Mouse (Mus musculus) hindbrain, postnatal 0 days (tissue): ENCODE data around the gene B4galt5. TPM values are rescaled to one million over a fixed set of nuclear protein-coding genes. Genes with fewer than 3 reads are reported as not detected.

ENCODE experiments used
- ATAC-seq: fragments of 200-750 bp; cut with Nextera tagmentation; 2 replicates; pipeline ENCODE4 v1.8.0; 2017; ENCODE audit warnings: mild to moderate bottlenecking, moderate TSS enrichment, moderate library complexity
- DNase-seq: peaks from one replicate; pipeline ENCODE4 v3.0.0-alpha.2; 2015; ENCODE audit warnings: low spot score
- H3K27ac ChIP-seq: fragments of 300-500 bp; sonication (generic); 2 replicates; pipeline ENCODE4 v1.5.1; 2014; ENCODE audit warnings: mild to moderate bottlenecking
- H3K27me3 ChIP-seq: fragments of 300-500 bp; sonication (generic); 2 replicates; pipeline ENCODE4 v1.6.1; 2014; ENCODE audit warnings: low read length, mixed read lengths; ENCODE audit not compliant: insufficient read depth
- H3K36me3 ChIP-seq: fragments of 300-500 bp; sonication (generic); 2 replicates; pipeline ENCODE4 v1.6.1; 2014; ENCODE audit warnings: low read length, mixed read lengths; ENCODE audit not compliant: insufficient read depth
- H3K4me1 ChIP-seq: fragments of 300-500 bp; sonication (generic); 2 replicates; pipeline ENCODE4 v1.6.1; 2014; ENCODE audit warnings: antibody characterized with exemption, low read length, mixed read lengths; ENCODE audit not compliant: insufficient read depth
- H3K4me2 ChIP-seq: fragments of 300-500 bp; sonication (generic); 2 replicates; pipeline ENCODE4 v1.6.1; 2014; ENCODE audit warnings: low read depth, mild to moderate bottlenecking, low read length, moderate library complexity, mixed read lengths
- H3K4me3 ChIP-seq: fragments of 300-500 bp; sonication (generic); 2 replicates; pipeline ENCODE4 v1.5.1; 2014; ENCODE audit warnings: low read length
- H3K9ac ChIP-seq: fragments of 300-500 bp; sonication (generic); replicated peaks from 2 replicates; pipeline ENCODE4 v1.6.1; 2014; ENCODE audit warnings: mild to moderate bottlenecking, low read length, moderate library complexity, mixed read lengths
- H3K9me3 ChIP-seq: fragments of 300-500 bp; sonication (generic); 2 replicates; pipeline ENCODE4 v1.6.1; 2016; ENCODE audit warnings: low read length, mixed read lengths
- CTCF ChIP-seq: IDR thresholded peaks from 2 replicates; pipeline ENCODE4 v1.5.1; 2016; ENCODE audit warnings: antibody characterized with exemption, control low read depth, low read depth
- WGBS: fragments of 180-500 bp; shearing (Covaris S2); extraction: QIAGEN DNeasy Blood & Tissue Kit; methylation state at CpG from one replicate; pipeline ENCODE4 v1.1.7; 2014; 5-methylcytosine and 5-hydroxymethylcytosine counted together
- polyA plus RNA-seq: library from polyadenylated mRNA; unstranded; fragments of >200 nt; fragmentation: Nextera tagmentation; extraction: Ambion mirVana; gene quantifications from 2 replicates; pipeline ENCODE4 v1.2.1, GENCODE M21; 2015
- total RNA-seq: library from RNA; depleted of rRNA; stranded (reverse); fragments of >200 nt; gene quantifications from 2 replicates; pipeline ENCODE4 v1.2.3, GENCODE M21; 2014; rRNA removed

The B4galt5 gene
- total and polyA plus RNA-seq, 2 experiments from 2014 or later = 31.5 to 67.5 TPM

DNA sequence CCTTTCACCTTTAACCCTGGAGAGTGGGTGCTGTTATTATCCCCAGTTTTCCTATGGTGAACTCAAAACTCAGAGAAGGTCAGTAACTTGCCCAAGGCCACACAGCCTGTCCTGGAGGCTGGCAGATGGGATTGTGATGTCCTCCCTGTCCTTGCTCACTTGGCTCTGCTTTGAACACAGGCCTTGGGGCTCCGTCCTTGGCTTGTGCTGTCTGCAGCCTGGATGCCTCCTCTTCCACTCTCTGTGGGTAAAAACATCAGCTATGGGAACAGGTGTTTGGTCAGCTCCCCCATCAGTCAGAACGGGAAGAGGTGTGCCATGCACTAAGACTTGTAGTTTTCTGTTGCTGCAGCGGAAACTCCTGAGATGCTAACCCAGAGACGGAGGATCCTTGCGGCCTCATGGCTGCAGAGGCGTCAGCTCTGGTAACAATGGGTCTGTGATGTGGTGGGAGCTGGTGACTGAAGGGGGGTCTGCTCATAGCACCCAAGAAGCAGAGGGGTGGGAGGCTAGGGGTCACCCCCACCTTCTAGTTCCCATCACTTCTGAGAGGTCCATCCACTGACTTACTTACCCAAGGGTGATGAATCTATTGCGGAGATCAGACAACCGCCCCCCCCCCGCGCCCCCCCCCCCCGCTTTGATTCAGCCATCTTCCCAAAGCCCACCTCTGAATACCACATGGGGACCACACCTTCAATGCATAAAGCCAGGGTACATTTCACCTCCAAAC, 98.8 kb downstream of the B4galt5 start:
- Histone ChIP-seq H3K4me3 (no peak overlapping the region), H3K27me3 (no peaks in the 10 kb centered on the region), H3K4me2 (no peak overlapping the region), H3K27ac (no peak overlapping the region), H3K9me3 (no peaks in the 10 kb centered on the region), H3K9ac (no peak overlapping the region), H3K4me1 (no peaks in the 10 kb centered on the region), H3K36me3 (no peaks in the 10 kb centered on the region)
- DNase-seq (no peak), ATAC-seq (no peak)
- WGBS = 38% methylated on average over 11 of the region's 11 CpGs
- no peak for TF ChIP-seq CTCF

DNA sequence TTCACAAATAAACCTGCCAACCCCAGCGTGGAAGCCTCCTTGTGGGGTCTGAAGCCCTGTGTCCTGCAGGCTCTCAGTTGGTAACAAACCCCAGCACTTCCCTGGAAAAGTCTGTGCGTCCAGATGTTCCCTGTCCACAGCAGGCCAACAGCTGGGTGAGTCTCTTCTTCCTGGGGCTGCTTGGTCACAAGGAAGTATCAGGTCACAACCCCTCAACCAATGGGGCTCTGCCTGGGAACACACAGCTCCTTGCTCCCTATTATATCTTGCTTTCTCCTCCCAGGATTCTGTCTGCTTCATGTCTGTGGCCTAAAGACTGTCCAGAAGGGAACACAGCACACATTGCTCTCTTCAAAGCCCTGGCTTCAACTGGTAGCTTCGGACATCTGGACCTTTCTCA, 99.4 kb downstream of the B4galt5 start:
- Histone ChIP-seq H3K4me3 (no peak overlapping the region), H3K27me3 (no peaks in the 10 kb centered on the region), H3K4me1 (no peaks in the 10 kb centered on the region), H3K9ac (no peak overlapping the region), H3K4me2 (no peak overlapping the region), H3K9me3 (no peaks in the 10 kb centered on the region), H3K36me3 (no peaks in the 10 kb centered on the region), H3K27ac (no peak overlapping the region)
- no peak for ATAC-seq
- WGBS = 69% methylated on average over 3 of the region's 3 CpGs
- no peak for TF ChIP-seq CTCF
- DNase-seq = no peak

Other genes with a start within 250 kb of the B4galt5 start
- 21.5 and 33.6 TPM in 2 replicates for gene Kcnb1, start 159.0 kb downstream of the B4galt5 start, total RNA-seq
- 4.0 and 5.1 TPM in 2 replicates for gene Kcnb1, start 159.0 kb downstream of the B4galt5 start, polyA plus RNA-seq
- gene Ptgis, start 108.6 kb downstream of the B4galt5 start, total RNA-seq = 3.2 and 7.7 TPM in 2 replicates
- 4.1 and 4.4 TPM in 2 replicates for gene Ptgis, start 108.6 kb downstream of the B4galt5 start, polyA plus RNA-seq
- 41.8 and 43.1 TPM in 2 replicates for gene Slc9a8, start 72.5 kb upstream of the B4galt5 start, total RNA-seq
- gene Slc9a8, start 72.5 kb upstream of the B4galt5 start, polyA plus RNA-seq = 17.4 and 17.9 TPM in 2 replicates
- gene Rnf114, start 143.5 kb upstream of the B4galt5 start, total RNA-seq = 68.7 and 89.6 TPM in 2 replicates
- 79.8 and 85.8 TPM in 2 replicates for gene Rnf114, start 143.5 kb upstream of the B4galt5 start, polyA plus RNA-seq
- gene Spata2, start 143.7 kb upstream of the B4galt5 start, total RNA-seq = 41.3 and 45.6 TPM in 2 replicates
- gene Spata2, start 143.7 kb upstream of the B4galt5 start, polyA plus RNA-seq = 27.6 and 29.4 TPM in 2 replicates
- gene Snai1, start 189.0 kb upstream of the B4galt5 start, total RNA-seq = 0.93 and 1.2 TPM in 2 replicates
- gene Snai1, start 189.0 kb upstream of the B4galt5 start, polyA plus RNA-seq = 3.6 and 4.3 TPM in 2 replicates